Mouse (Mus musculus): ENCODE results near the gene Bace2. TPM values are rescaled to one million over a fixed set of nuclear protein-coding genes. Genes with fewer than 3 reads are reported as not detected.
A peak's percentile ranks its signal among the peaks of the same experiment; 100 is the strongest.

Gene Bace2
- total RNA-seq, 2 experiments from 2014 or later, result 8.3 to 10.6 TPM

DNA sequence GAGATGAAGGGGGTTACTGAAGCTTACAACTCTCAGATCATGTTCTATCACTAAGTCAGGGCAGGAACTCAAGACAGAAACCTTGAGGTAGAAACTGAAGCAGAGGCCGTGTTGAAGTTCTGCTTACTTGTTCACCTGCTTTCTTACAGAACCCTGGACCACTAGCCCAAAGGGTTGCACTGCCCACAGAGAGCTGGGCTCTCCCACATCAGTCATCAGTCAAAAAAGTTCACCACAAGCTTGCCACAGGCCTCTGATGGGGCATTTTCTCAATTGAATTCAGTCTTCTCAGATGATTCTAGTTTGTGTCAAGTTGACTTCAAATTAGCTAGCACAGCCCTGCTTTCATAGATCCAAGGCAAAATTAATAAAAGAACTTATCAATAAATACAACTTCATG is 103.3 kb downstream of the Bace2 start:
- intact Hi-C loops (cut with DNase I), result loop anchor here (10.0 kb wide), 1 partner anchor 145 kb away; no protein-coding TSS in a partner anchor
- DNase-seq (ENCODE audit: low spot score in 2 of 2), result no peak

DNA sequence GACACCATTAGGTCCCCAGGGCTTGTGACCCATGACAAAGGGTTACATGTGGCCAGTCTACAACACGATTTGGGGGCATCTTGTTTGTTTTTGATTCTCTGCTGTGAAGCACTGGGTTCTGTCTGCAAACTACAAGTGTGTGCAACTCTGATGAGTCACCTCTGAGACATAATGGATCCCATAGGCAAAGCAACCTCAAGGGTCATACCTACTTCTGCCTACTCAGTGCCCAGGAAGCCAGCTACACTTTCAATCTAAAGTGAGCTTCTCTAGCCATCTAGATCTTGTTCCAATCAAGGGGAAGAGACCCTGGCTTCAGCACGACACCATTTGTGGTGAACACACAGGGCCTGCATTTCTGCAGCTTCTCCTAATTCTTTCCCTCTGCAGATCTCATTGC is 104.7 kb downstream of the Bace2 start:
- no peak for DNase-seq (ENCODE audit: low spot score in 2 of 2)
- intact Hi-C loops (cut with DNase I), result loop anchor here (10.0 kb wide), 1 partner anchor 146 kb away; no protein-coding TSS in a partner anchor

GRCm38 (mm10) chr16:97462481-97463181 is 106.1 kb downstream of the Bace2 start, which contains the start of gene Mx1:
Gene Mx1, minus strand, starts transcription at chr16:97462907.
- intact Hi-C loops (cut with DNase I), result loop anchor here (10.0 kb wide), 1 partner anchor 148 kb away; no protein-coding TSS in a partner anchor
- no peak for DNase-seq (ENCODE audit: low spot score in 2 of 2)

DNA sequence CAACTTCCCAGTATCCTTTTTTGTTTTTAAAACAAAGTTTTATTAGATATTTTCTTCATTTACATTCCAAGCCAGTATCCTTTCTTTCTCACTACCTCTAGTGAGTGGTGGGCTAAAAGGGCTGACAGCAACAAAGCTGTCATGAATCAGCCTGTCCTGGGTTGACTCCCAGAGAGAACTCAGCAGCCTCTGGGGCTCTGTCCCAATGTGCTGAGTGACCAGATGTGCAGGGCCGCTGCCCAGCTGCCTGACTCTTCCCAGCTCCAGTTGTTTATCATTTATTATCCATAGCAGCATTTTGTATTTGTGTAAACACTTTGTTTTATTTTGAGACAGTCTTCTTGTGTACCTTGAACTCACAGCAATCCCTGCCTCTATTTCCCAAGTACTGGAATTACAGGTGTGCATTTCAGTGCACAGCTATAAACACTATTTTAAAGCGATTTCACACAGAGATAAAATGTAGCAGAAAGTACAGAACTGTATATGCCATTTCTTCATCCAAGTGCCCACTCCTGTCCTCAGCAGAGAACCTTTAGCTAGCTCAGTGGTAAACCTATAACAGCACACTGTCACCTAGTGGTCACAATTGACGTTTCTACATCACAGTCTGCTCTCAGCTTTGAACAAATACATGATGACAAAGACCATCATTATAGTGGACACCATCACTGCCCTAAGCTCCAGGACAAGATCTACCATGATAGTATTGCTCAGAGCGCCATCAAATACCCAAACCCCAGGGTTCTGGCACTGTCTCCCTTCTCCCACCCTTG is 109.8 kb downstream of the Bace2 start:
- DNase-seq (ENCODE audit: low spot score in 2 of 2), result peak; percentile 32 to 37
- intact Hi-C loops (cut with DNase I), result loop anchor here (10.0 kb wide), 1 partner anchor 152 kb away; no protein-coding TSS in a partner anchor

DNA sequence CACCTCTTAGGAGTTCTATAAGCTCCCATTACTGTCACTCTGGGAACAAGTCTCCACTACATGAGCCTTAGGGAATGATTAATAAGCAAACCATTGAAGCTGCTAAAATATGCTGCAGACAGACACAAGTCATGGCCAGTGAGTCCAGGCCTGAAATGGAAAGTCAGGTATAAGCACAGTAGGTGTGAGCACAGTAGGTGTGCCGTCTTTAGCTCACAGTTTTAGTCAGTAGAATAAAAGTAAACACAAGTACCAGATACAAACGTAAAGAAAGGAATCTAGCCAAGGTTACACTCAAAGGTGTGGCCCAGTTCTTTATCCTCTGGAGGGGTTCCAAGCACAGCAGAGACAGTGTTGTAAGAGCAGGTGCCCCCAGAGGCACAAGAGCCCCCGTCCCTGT is 110.9 kb downstream of the Bace2 start:
- no peak for DNase-seq (ENCODE audit: low spot score in 2 of 2)
- intact Hi-C loops (cut with DNase I), result loop anchor here (10.0 kb wide), 1 partner anchor 153 kb away; no protein-coding TSS in a partner anchor

DNA sequence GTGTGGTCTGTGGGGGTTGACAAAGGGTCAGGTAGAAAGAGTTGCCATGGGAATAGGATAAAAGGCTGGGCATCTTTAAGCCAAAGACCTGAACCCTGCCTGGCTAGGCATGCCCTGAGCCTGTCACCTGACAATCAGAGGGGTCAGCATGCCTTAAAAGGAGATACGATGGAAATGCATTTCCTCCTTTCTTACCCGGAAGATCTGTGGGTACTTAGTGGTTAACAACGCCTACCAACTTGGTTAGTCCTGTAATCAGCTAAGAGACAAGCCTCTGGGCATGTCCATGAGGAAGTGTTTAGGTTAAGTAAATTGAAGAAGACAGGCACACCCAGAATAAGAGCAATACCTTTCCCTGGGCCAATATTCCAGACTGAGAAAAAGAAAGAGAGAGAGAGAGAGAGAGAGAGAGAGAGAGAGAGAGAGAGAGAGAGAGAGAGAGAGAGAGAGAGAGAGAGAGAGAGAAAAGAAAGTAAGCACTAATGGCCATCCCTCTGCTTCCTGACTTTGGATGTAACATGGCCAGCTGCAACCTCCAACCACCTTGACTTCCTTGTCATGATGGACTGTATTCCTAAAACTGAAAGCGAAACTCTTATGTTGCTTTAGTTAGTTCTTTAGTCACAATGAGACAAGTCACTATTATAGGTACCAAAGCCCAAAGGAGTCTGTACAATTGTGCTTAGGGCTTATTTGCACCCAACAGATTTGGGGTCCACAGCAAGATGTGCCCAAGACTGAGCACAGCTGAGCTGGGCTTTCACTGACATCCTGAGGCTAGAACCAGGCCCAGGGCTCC is 111.7 kb downstream of the Bace2 start:
- intact Hi-C loops (cut with DNase I), result loop anchor here (10.0 kb wide), 1 partner anchor 153 kb away; no protein-coding TSS in a partner anchor

DNA sequence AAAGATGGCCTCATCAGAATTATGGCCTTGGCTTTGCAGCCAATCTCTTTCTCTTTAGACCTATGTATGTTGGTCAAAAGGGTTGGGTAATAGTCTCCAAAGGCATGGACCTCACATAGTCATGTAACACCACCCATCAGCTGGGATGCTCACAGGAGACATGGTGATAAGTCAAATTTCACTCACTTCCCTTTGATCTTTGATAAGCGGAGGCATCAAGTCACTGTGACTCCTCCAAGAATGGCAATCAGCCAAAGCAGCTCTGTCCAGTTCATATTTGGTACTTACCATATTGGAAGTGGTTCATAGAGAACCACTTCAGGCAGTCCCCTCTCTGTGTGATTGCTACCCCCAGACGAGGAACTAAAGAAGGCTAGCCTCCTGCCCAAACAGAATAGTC is 118.1 kb downstream of the Bace2 start:
- DNase-seq (ENCODE audit: low spot score in 2 of 2), result no peak
- intact Hi-C loops (cut with DNase I), result no loop called here

More for the DNA sequence above, 111.7 kb downstream of the Bace2 start:
- no peak for DNase-seq (ENCODE audit: low spot score in 2 of 2)

DNA sequence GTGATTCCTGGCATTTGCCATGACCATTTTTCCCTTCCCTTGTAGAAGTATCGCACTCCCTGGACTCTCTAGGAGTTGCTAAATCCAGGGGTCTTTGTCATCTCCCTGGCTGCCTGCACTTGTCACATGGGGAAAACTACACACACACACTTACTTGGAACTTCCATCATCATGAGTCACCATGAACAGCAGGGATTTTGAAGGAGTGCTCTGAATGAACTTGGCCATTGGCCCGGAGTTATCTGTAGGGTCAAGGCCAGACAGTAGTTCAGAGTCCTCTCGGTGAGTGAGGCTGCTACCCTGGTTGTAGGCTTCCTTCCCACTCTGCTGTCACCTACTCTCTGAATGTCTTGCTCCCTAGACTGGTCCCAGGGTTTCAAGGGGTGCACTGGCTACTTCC is 119.0 kb downstream of the Bace2 start:
- DNase-seq (ENCODE audit: low spot score in 2 of 2), result no peak
- intact Hi-C loops (cut with DNase I), result no loop called here

- intact Hi-C loops (cut with DNase I), result no loop called here
Measured at GRCm38 (mm10) chr16:97476524-97476923, 120.0 kb downstream of the Bace2 start.

GRCm38 (mm10) chr16:97478655-97479054 is 122.1 kb downstream of the Bace2 start:
- no peak for DNase-seq (ENCODE audit: low spot score in 2 of 2)
- intact Hi-C loops (cut with DNase I), result no loop called here

More at GRCm38 (mm10) chr16:97476524-97476923, 120.0 kb downstream of the Bace2 start:
- DNase-seq (ENCODE audit: low spot score in 2 of 2), result no peak

DNA sequence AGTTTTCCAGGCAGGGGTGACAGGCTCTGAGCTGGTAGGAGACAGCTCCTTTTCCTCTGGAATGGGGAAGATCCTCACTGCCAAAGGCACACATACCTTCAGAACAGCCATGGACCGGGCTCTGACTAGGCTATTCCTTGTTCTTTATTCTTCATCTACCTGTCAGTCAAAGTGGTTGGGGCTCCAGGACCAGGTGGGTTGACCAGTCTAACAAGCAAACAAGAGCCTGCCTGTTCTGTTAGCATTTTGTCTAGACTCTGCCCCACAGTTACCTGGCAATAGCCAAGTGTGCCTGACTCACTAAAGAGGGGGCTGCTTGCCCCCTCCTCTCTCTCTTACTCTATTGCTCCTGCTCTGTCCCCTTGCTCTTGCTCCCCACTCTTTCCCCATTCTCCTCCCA is 135.8 kb downstream of the Bace2 start:
- DNase-seq (ENCODE audit: low spot score in 2 of 2), result no peak
- intact Hi-C loops (cut with DNase I), result no loop called here

Other genes starting within 250 kb of the Bace2 start
- 10 to 100 TPM; 42.4 to 48.2 TPM for gene Dscam, start 186.0 kb upstream of the Bace2 start, total RNA-seq (2021)
- gene Mx1, start 106.2 kb downstream of the Bace2 start, total RNA-seq (2021), result 1 to 10 TPM; 2.0 to 2.9 TPM
- not detected for gene Fam3b, start 158.1 kb downstream of the Bace2 start, total RNA-seq (2021)